Mouse (Mus musculus) layer of hippocampus, postnatal 14 days (tissue): Measurements from ENCODE around the gene Ccdc110. TPM values are rescaled to one million over a fixed set of nuclear protein-coding genes. Genes with fewer than 3 reads are reported as not detected.

Experiments
- DNase-seq, 2 experiments: peaks; one replicate each; pipeline ENCODE4 v3.0.0; 2021 to 2022; ENCODE audit warnings: low spot score in 2 of 2, mixed read lengths in 1 of 2
- total RNA-seq, 2 experiments: library from RNA; stranded (reverse); gene quantifications; 2 replicates each; pipeline ENCODE4 v1.2.3; 2021

Gene Ccdc110
- total RNA-seq, 2 experiments from 2014 or later: 1.1 TPM

GRCm38 (mm10) chr8:45975837-45976468, 41.5 kb downstream of the Ccdc110 start:
- no peak for DNase-seq

GRCm38 (mm10) chr8:45986665-45987064, 52.2 kb downstream of the Ccdc110 start:
- no peak for DNase-seq

- DNase-seq: no peak
Measured at GRCm38 (mm10) chr8:45988189-45988588, 53.8 kb downstream of the Ccdc110 start.

- no peak for DNase-seq
Measured at GRCm38 (mm10) chr8:45990631-45991310, 56.4 kb downstream of the Ccdc110 start.

Other genes with a start within 250 kb of the Ccdc110 start
- gene Pdlim3, start 49.2 kb upstream of the Ccdc110 start, total RNA-seq: 1 to 10 TPM; 1.1 to 2.3 TPM
- 1 to 10 TPM; 3.7 to 4.1 TPM for gene 1700029J07Rik, start 40.6 kb downstream of the Ccdc110 start, total RNA-seq
- 10 to 100 TPM; 58.2 to 59.9 TPM for gene Ufsp2, start 40.9 kb downstream of the Ccdc110 start, total RNA-seq
- gene Lrp2bp, start 64.7 kb downstream of the Ccdc110 start, total RNA-seq: under 1 TPM; 0.26 to 0.48 TPM
- 1 to 10 TPM; 5.9 to 8.3 TPM for gene Ankrd37, start 71.1 kb downstream of the Ccdc110 start, total RNA-seq
- gene Cfap97, start 217.2 kb downstream of the Ccdc110 start, total RNA-seq: 10 to 100 TPM; 20.4 to 22.3 TPM
- 10 to 100 TPM; 43.8 to 44.3 TPM for gene Snx25, start 217.5 kb downstream of the Ccdc110 start, total RNA-seq